Mouse (Mus musculus): ENCODE results near the gene Il10rb.
"Not testable (repeated sequence)": the region's sequence is repeated elsewhere in the genome, so short reads cannot be mapped to it uniquely, and the experiment has no call there.

Il10rb gene

DNA sequence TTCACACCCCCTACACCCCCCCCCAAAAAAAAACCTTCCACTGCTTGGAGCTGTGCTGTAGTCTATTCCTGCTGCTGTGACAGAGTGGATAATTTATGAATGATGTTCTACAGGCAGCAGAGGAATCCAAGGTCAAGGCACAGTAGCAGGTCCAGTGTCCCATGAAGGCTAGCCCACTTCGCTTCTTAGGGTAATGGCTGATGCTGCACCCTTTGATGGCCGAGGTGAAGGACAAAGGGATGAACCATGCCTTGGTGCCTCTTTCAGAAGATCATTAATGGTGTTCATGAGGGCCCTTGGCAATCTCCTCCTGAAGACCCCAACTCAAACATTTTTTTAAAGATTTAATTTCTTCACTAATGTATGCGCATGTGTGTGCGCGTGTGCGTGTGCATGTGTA is 10.4 kb downstream of the Il10rb start:
- no peak for DNase-seq (ENCODE audit: low spot score)

DNA sequence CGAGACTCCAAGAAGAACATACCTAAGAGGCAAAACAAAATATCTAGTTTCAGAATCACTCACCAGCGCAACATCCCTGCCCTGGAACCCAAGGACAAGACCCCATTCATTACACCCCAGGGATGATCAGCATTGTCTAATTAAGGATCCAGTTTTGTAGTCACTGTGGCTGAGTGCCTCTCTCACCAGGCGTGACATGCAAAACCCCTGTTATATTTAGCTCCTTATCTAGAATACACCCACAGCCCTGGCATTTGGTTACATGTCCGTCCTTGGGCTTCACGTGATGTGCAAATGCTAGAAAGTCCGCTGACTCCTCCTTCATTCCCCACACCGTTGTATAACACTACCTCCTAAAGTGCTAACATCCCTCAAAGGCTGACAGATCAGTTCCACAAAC is 11.0 kb downstream of the Il10rb start:
- no peak for DNase-seq (ENCODE audit: low spot score)

GRCm38 (mm10) chr16:91418531-91418930 is 12.6 kb downstream of the Il10rb start:
- no peak for DNase-seq (ENCODE audit: low spot score)

- no peak for DNase-seq (ENCODE audit: low spot score)
Measured at GRCm38 (mm10) chr16:91425816-91426215, 19.9 kb downstream of the Il10rb start.

DNA sequence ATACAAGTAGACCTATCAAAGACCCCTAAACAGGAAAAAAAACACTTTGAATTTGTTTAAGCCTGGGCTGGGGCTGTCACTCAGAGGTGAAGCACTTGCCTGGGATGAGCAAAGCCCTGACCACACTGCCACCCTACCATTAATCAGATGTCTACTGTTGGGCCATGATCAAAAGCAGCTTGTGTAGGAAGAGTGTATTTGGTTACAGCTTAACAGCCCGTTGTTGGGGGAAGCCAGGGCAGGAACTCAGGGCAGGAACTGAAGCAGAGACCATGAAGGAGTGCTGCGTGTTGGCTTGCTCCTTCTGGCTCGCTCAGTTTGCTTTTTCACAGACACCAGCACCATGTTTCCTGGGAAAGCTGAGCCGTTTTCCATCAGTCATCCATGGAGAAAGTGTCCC is 20.6 kb downstream of the Il10rb start:
- DNase-seq (ENCODE audit: low spot score) = no peak

DNA sequence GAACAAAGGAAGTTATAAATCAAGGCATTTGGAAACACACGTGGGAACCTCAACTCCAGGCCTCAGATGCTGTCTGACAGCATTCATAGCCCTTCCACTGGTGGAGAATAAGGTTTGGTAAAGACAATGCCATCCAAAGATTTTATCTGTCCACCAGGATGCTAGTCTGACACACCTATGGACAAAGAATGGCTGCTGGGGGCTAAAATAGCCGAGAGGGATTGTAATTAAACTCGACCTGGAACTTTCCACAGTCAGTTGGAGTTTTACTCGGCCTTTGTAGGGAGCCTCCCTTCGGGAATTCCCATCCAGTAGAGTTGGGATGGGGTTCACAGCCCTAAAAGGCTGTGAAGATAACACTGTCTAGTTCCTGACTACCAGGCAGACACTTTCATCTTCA is 21.5 kb downstream of the Il10rb start:
- no peak for DNase-seq (ENCODE audit: low spot score)

- DNase-seq (ENCODE audit: low spot score) = no peak
Measured at GRCm38 (mm10) chr16:91428259-91428865, 22.4 kb downstream of the Il10rb start.

DNA sequence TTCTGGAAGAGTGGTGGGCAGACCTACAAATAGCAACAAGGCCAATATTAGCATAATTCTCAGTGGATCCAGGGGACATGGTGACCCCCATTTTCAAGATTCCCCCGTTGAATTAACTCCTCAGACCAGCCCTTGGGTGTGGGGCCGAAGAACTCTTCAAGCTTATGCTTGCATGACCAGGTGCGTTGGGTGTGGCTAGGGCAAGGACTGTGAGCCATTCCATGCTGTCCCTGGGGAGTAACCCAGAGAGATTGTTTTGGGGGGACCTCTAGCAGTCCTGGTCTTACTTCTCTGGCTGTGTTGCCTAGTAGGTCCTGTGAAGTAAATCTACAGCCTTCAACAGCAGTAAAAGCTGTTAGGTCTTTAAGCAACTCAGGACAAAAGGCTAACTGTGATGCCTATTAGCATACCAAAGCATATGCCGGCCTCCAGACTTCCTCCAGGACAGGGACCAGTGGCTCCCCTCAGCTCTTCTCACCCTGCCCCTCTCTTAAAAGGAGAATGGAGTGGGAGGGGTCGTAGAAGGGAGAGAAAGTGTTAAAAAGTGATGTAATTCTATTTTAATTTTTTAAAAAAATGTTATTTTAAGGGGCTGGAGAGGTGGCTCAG is 26.9 kb downstream of the Il10rb start:
- DNase-seq (ENCODE audit: low spot score) = no peak

DNA sequence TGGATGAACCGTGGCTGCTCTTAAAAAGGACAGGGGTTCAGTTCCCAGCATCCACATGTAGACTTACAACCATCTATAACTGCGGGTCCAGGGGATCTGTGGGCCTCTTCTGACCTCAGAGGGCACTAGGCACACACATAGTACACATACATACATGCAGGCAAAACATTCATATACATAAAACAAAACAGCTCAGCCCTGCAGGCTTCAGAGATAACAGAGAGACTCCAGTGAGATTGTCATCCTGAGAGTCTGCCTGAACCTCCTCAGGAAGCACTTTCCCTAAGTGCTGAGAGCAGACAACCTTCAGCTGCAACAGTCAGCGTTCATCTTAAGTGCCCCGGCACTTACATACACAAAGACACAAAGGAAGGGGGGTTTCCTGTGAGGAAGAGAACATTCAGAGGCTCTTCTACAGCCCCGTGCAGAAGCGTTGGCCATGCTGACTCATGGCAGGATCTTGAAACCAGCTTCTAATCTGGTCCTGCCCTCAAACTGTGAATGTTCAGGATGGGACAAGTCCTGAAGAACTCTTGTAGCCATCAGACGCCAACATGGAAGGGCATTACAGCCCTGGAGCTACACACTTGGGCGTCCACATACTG is 27.5 kb downstream of the Il10rb start:
- DNase-seq (ENCODE audit: low spot score) = no peak

- no peak for DNase-seq (ENCODE audit: low spot score)
Measured at GRCm38 (mm10) chr16:91434119-91434518, 28.2 kb downstream of the Il10rb start.

DNA sequence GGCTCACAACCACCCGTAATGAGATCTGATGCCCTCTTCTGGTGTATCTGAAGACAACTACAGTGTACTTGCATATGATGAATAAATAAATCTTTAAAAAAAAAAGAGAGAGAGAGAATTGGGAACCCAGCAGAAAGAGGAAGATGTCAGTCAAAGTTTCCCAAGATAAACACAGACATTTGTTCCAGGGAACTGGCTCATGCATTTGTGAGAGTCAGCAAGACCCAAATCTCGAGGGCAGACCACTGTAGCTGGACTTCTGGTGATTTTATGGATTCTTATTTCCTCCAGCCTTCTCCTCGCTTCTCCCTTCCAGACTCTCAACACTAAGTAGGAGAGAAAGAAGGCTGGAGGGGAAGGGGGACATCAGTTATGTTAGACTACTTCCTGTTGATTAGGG is 32.1 kb downstream of the Il10rb start:
- DNase-seq (ENCODE audit: low spot score) = no peak

- not testable (repeated sequence) for DNase-seq (ENCODE audit: low spot score)
Measured at GRCm38 (mm10) chr16:91438599-91438998, 32.6 kb downstream of the Il10rb start.

- peak; percentile 25 for DNase-seq (ENCODE audit: low spot score)
Measured at GRCm38 (mm10) chr16:91441366-91441765, 35.4 kb downstream of the Il10rb start.

DNA sequence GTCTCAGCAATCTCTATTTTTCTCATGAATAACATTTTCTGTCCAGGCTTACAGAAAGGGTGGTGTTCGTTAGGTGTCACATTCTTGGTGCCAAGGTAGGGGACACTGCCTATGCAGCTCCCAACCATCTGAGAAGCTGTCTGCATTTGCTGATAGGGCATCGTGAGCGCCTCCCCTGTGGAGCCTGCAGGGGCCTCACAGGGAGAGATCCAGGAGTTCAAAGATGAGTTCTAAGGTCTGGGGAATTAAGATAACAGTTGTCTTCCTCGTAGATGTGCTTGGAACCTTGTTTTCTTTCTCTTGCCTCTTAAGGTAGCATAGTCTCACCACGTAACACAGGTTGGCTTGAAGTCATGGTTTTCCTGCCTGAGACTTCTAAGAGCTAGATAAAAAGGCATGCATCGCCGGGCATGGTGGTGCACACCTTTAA is 35.9 kb downstream of the Il10rb start:
- no peak for DNase-seq (ENCODE audit: low spot score)

- no peak for DNase-seq (ENCODE audit: low spot score)
Measured at GRCm38 (mm10) chr16:91442446-91442845, 36.5 kb downstream of the Il10rb start.

GRCm38 (mm10) chr16:91443211-91443611 is 37.2 kb downstream of the Il10rb start:
- DNase-seq (ENCODE audit: low spot score) = no peak

DNA sequence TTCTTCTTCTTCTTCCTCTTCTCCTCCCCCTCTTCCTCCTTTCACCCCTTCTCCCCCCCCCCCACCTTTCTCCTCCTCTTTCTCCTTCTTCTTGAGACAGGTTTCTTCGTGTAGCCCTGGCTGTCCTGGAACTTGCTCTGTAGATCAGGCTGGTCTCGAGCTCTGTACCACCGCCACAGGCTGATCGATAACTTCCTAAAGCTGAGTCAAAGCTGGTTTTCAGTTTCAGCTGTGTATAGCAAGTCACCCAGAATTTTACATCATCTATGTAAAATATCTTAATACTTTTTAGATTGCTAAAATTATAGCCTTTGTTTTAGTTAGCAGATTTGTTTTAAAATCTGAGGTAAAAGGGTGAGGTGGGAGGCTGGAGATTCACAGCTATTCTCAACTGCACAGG is 38.9 kb downstream of the Il10rb start:
- DNase-seq (ENCODE audit: low spot score) = no peak

- DNase-seq (ENCODE audit: low spot score) = no peak
Measured at GRCm38 (mm10) chr16:91445566-91445965, 39.6 kb downstream of the Il10rb start.

DNA sequence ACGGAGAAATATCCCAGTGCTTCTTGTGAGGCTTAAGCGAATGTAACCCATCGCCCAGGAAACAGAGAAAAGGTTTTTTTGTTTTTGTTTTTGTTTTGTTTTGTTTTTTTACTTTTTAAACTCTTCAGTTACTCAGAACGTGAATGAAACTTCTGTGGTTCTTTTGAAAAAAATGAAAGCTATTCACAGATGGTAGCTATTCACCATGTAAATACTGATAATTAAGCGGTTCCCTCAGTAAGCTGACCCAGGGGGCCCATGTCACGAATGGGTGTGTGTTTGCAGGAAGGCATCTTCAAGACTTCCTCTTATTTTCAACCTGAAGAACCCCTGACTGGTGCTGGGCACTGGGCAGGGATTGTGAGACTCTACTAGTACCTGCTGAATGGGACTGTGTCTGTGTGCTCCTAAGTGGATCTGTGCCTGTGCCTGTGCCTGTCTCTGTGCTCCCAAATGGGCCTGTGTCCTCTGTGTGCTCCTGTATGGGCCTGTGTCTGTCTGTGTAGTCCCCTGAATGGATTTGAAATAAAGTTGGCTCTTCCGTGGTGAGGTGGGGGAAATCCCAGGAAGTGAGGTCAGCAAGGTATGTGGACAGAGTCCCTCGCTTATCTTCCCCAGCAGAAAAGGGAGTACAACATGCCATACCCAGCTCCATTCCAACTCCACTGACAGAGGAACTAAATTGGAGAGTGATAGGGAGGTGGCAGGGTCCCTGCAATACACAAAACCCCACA is 41.0 kb downstream of the Il10rb start:
- DNase-seq (ENCODE audit: low spot score) = no peak

GRCm38 (mm10) chr16:91447512-91447900 is 41.5 kb downstream of the Il10rb start:
- no peak for DNase-seq (ENCODE audit: low spot score)

DNA sequence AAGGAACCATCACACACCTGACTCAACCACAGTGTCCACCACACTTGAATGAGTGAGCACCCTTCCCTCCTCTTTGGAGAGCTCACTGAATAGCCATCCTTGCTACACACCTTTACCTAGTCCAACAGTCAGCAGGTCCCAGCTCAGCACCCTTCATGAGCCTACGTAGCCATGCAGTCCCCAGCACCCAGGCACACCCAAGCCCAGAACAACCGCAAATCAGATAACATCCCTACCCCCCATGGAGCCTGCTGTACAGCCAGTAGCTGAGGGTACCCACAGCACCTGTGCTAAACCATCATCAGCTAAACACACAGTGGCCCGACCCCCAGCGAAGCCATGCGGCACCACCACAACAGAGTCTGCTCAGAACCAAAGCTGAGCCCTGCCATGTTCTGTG is 42.1 kb downstream of the Il10rb start:
- DNase-seq (ENCODE audit: low spot score) = no peak

- no peak for DNase-seq (ENCODE audit: low spot score)
Measured at GRCm38 (mm10) chr16:91448895-91449294, 42.9 kb downstream of the Il10rb start.
